Mouse (Mus musculus) telencephalon, adult 2 months (tissue): ENCODE data around the gene Olfr843.

Experiments
- DNase-seq: peaks from one replicate; pipeline ENCODE4 v3.0.0-alpha.2; 2011; ENCODE audit warnings: low read depth, low spot score

The Olfr843 gene

GRCm38 (mm10) chr9:19251887-19252286 lies at the start of gene Olfr843:
TSS of gene Olfr843 (minus strand) at chr9:19251987.
- no peak for DNase-seq
